Mouse (Mus musculus): ENCODE measurements at regions not wholly inside any gene's neighbourhood (a gene's known extent, or its start where the extent isn't known, plus 50 kb on each side); places are given as distances from the start of the nearest gene placed in this dataset.

DNA sequence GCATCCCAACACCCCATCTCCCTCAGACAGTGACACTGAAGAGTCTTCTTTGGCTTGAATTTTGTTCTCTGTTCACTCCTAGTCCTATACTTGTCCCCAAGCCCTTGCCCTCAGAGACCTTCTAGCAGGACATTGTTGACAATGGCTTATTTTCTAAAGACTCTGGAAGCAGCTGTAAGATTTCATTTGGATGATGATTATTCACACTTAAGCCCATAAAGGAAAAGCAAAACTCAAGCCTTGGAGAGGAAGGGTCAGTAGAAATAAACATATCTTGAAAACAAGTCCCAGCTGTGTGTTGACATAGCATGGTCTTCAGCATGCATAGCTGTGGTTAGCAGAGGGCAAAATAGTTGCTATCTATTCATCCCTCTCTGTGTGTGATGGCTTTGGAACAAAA lies 59.9 kb upstream of the Cdh11 start:
- no peak for DNase-seq
- intact Hi-C loops (cut with DNase I; ENCODE audit: low total_unique reads): no loop called here

DNA sequence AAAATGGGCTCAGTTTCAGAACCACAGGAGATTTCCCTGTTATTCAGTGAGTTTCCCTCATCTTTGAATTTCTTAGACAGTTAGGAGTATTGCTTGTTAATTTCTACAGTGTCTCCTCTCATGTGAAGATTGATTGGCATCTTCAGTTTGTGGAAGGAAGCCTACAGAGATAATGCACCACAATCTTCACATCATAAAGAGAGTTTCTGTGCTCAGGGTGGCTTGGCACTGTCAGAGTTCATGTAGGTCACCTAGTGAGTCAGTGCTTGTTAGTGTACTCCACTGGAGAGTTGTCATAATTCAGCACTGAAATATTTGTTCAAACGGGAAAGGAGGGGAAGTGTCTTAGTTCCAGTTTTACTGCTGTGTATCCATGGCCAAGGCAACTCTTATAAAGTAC lies 74.6 kb upstream of the Cdh11 start:
- intact Hi-C loops (cut with DNase I; ENCODE audit: low total_unique reads): no loop called here
- DNase-seq: no peak

- DNase-seq: no peak
- intact Hi-C loops (cut with DNase I; ENCODE audit: low total_unique reads): no loop called here
Measured at GRCm38 (mm10) chr8:102899525-102899924, 114.1 kb upstream of the Cdh11 start.

- intact Hi-C loops (cut with DNase I; ENCODE audit: low total_unique reads): no loop called here
- no peak for DNase-seq
Measured at GRCm38 (mm10) chr8:102900662-102901061, 115.2 kb upstream of the Cdh11 start.

DNA sequence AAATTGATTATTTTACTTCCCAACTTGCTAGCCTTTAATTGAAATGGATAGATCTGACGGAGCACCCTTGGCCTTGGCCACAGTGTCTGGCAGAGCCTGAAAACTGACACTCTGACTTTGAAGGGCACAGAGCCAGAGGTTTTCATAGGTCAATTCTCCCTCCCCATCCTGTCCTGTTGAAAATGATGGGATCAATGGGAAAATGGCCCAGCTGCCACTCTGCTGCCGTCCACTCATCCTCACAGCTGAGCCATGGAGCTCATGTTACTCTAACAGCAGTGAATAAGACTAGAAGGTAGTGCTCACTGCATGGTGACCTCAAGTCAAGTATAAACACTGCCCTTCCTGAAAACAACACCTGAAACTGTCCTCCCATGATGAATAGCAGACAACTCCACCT lies 122.0 kb upstream of the Cdh11 start:
- intact Hi-C loops (cut with DNase I; ENCODE audit: low total_unique reads): no loop called here
- no peak for DNase-seq

DNA sequence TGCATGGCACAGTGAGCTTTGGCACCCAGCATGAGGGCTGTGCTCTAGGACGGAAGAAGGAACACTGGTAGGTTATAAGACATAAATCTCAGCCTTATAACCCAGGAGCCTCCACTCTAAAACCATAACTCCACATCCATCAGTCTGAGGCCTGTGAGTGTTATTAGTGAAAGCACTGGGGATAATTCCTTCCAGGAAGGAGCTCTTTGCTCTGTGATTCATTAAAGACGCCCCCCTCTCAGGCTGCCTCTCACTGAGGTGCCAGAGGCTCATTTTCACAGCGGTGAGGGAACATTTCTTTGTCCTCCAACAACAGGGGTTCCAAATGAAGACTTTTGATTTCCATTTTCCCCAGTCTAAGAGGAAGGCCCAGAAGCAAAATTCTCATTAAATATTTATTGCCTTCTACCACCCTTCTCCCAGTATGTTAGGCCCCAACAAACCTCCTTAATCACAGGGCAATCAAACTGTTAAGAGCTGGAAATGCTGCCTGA lies 145.9 kb upstream of the Cdh11 start:
- intact Hi-C loops (cut with DNase I; ENCODE audit: low total_unique reads): no loop called here
- no peak for DNase-seq

- intact Hi-C loops (cut with DNase I; ENCODE audit: low total_unique reads): no loop called here
- DNase-seq: no peak
Measured at GRCm38 (mm10) chr8:102938771-102939170, 153.3 kb upstream of the Cdh11 start.

- intact Hi-C loops (cut with DNase I; ENCODE audit: low total_unique reads): no loop called here
- no peak for DNase-seq
Measured at GRCm38 (mm10) chr8:102945546-102945945, 160.1 kb upstream of the Cdh11 start.

DNA sequence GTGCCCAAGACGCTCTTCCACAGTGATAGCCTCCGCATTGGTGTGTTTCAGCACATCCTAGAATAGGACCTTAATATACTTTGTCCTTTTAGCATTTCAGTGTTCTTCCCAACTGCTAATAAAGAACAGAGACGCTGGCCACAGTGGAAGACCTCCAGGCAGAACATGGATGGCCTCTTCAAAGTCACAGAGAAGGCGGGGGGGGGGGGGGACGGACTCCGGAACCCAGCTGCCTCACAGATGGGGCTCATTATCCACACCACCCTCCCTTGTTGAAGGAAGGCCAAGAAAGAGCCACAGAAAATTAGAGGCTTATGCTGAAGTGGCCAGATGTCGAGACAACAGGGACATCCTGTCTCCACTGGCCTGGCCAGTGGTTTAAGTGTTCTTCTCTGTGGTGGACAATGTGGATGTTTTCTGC lies 192.7 kb upstream of the Cdh11 start:
- intact Hi-C loops (cut with DNase I; ENCODE audit: low total_unique reads): no loop called here
- DNase-seq: peak; percentile 14

GRCm38 (mm10) chr8:102983220-102983909 lies 197.9 kb upstream of the Cdh11 start:
- intact Hi-C loops (cut with DNase I; ENCODE audit: low total_unique reads): no loop called here
- no peak for DNase-seq

DNA sequence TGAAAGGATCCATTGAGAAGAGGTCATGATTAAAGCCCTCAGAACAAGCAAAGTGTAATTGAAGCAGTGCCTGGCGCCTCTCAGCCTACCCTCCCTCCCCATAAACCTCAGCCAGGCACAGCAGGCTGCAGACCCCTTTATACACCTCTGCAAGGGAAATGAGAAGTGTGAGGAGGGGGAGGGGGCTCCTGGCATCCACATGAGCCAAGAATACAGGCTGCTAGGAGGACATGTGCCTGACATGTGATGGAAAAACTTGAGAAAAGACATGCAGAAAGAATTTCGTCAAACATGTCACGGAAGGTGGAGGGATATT lies 198.4 kb upstream of the Cdh11 start:
- intact Hi-C loops (cut with DNase I; ENCODE audit: low total_unique reads): no loop called here
- DNase-seq: no peak

GRCm38 (mm10) chr8:103007284-103007984 lies 222.0 kb upstream of the Cdh11 start:
- DNase-seq: no peak
- intact Hi-C loops (cut with DNase I; ENCODE audit: low total_unique reads): no loop called here

GRCm38 (mm10) chr8:103019121-103019520 lies 233.7 kb upstream of the Cdh11 start:
- intact Hi-C loops (cut with DNase I; ENCODE audit: low total_unique reads): no loop called here
- peak; percentile 64 for DNase-seq

DNA sequence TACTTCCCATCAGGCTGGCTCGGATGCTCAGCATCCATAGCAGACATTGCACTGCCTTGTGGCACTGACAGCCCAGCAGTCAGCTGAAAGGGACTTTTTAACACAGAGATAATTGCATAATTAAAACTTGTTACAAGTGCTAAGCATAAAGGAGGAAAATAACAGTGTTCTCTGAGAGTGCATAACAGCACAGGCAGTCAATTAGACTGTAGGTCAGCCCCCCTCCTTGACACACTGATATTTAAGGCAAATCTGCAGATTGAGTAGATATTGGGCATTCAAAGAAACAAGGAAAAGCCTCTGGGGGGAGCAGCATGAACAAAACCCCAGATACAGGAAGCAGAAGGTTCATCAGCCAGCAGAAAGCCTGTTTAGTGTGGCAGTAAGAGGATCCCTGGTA lies 237.8 kb upstream of the Cdh11 start:
- DNase-seq: no peak
- intact Hi-C loops (cut with DNase I; ENCODE audit: low total_unique reads): no loop called here

- DNase-seq: no peak
- intact Hi-C loops (cut with DNase I; ENCODE audit: low total_unique reads): no loop called here
Measured at GRCm38 (mm10) chr8:103031708-103032107, 246.3 kb upstream of the Cdh11 start.

GRCm38 (mm10) chr8:103033956-103034355 lies 248.5 kb upstream of the Cdh11 start:
- no peak for DNase-seq
- intact Hi-C loops (cut with DNase I; ENCODE audit: low total_unique reads): no loop called here

- DNase-seq: no peak
- intact Hi-C loops (cut with DNase I; ENCODE audit: low total_unique reads): no loop called here
Measured at GRCm38 (mm10) chr8:103072079-103072635, 286.7 kb upstream of the Cdh11 start.

GRCm38 (mm10) chr8:103072646-103073045 lies 287.2 kb upstream of the Cdh11 start:
- no peak for DNase-seq
- intact Hi-C loops (cut with DNase I; ENCODE audit: low total_unique reads): no loop called here

- intact Hi-C loops (cut with DNase I; ENCODE audit: low total_unique reads): no loop called here
Measured at GRCm38 (mm10) chr8:103078559-103078958, 293.1 kb upstream of the Cdh11 start.

GRCm38 (mm10) chr8:103086956-103087482 lies 301.6 kb upstream of the Cdh11 start:
- intact Hi-C loops (cut with DNase I; ENCODE audit: low total_unique reads): no loop called here
- no peak for DNase-seq

More at GRCm38 (mm10) chr8:103078559-103078958, 293.1 kb upstream of the Cdh11 start:
- DNase-seq: no peak
